Mouse (Mus musculus): Measurements from ENCODE around the gene Bcl2l1. TPM values are rescaled to one million over a fixed set of nuclear protein-coding genes. Genes with fewer than 3 reads are reported as not detected.

The Bcl2l1 gene
- polyA plus RNA-seq, 1 experiment from 2014 or later, result 107 TPM

GRCm38 (mm10) chr2:152820369-152820768, 11.2 kb downstream of the Bcl2l1 start:
- peaks cover 60% of the 10 kb centered on the region for H3K4me1 ChIP-seq
- H3K4me3 ChIP-seq, result peak overlapping the region; percentile 14; the same call in 1 of the 2 replicates
- H3K27me3 ChIP-seq (ENCODE audit: low read depth, poor library complexity, severe bottlenecking), result no peaks in the 10 kb centered on the region
- DNase-seq (ENCODE audit: low spot score), result peak; percentile 39
- WGBS, result 13% methylated on average over 2 of the region's 2 CpGs
- peak overlapping the region; percentile 74 for H3K27ac ChIP-seq (replicated peaks)
- H3K9me3 ChIP-seq (replicated peaks), result no peaks in the 10 kb centered on the region
- peaks cover 77% of the 10 kb centered on the region for H3K36me3 ChIP-seq

- DNase-seq (ENCODE audit: low spot score), result no peak
- H3K36me3 ChIP-seq, result peaks cover 74% of the 10 kb centered on the region
Observed at GRCm38 (mm10) chr2:152819926-152820325, 11.6 kb downstream of the Bcl2l1 start.

GRCm38 (mm10) chr2:152819097-152819624, 12.4 kb downstream of the Bcl2l1 start:
- no peak for DNase-seq (ENCODE audit: low spot score)
- H3K4me3 ChIP-seq, result no peak overlapping the region
- 90% methylated on average over 3 of the region's 3 CpGs for WGBS
- peaks cover 75% of the 10 kb centered on the region for H3K36me3 ChIP-seq
- H3K27ac ChIP-seq (replicated peaks), result no peak overlapping the region; the same call in 1 of the 2 replicates
- H3K9me3 ChIP-seq (replicated peaks), result no peaks in the 10 kb centered on the region
- H3K27me3 ChIP-seq (ENCODE audit: low read depth, poor library complexity, severe bottlenecking), result no peaks in the 10 kb centered on the region
- H3K4me1 ChIP-seq, result peaks cover 54% of the 10 kb centered on the region

More at GRCm38 (mm10) chr2:152819926-152820325, 11.6 kb downstream of the Bcl2l1 start:
- Histone ChIP-seq H3K27ac (replicated peaks) (peak overlapping the region; percentile 74), H3K4me3 (peak overlapping the region; percentile 14; the same call in 1 of the 2 replicates), H3K4me1 (peaks cover 56% of the 10 kb centered on the region), H3K9me3 (replicated peaks) (no peaks in the 10 kb centered on the region), H3K27me3 (ENCODE audit: low read depth, poor library complexity, severe bottlenecking) (no peaks in the 10 kb centered on the region)
- 73% methylated on average over 4 of the region's 4 CpGs for WGBS

GRCm38 (mm10) chr2:152818679-152819078, 12.8 kb downstream of the Bcl2l1 start:
- no peak overlapping the region; the same call in 1 of the 2 replicates for H3K27ac ChIP-seq (replicated peaks)
- 46% methylated on average over 5 of the region's 5 CpGs for WGBS
- H3K27me3 ChIP-seq (ENCODE audit: low read depth, poor library complexity, severe bottlenecking), result no peaks in the 10 kb centered on the region
- H3K4me1 ChIP-seq, result peaks cover 52% of the 10 kb centered on the region
- no peaks in the 10 kb centered on the region for H3K9me3 ChIP-seq (replicated peaks)
- peaks cover 73% of the 10 kb centered on the region for H3K36me3 ChIP-seq
- no peak for DNase-seq (ENCODE audit: low spot score)
- no peak overlapping the region for H3K4me3 ChIP-seq

GRCm38 (mm10) chr2:152817596-152818291, 13.8 kb downstream of the Bcl2l1 start:
- H3K27me3 ChIP-seq (ENCODE audit: low read depth, poor library complexity, severe bottlenecking), result no peaks in the 10 kb centered on the region
- H3K4me1 ChIP-seq, result peaks cover 58% of the 10 kb centered on the region
- no peaks in the 10 kb centered on the region for H3K9me3 ChIP-seq (replicated peaks)
- WGBS, result 82% methylated on average over 6 of the region's 6 CpGs
- H3K27ac ChIP-seq (replicated peaks), result no peak overlapping the region; the same call in 1 of the 2 replicates
- H3K4me3 ChIP-seq, result no peak overlapping the region
- peaks cover 77% of the 10 kb centered on the region for H3K36me3 ChIP-seq
- no peak for DNase-seq (ENCODE audit: low spot score)

- peak overlapping the region; percentile 42; the same call in 1 of the 2 replicates for H3K27ac ChIP-seq (replicated peaks)
- 84% methylated on average over 3 of the region's 3 CpGs for WGBS
- H3K36me3 ChIP-seq, result peaks cover 68% of the 10 kb centered on the region
- H3K4me3 ChIP-seq, result no peak overlapping the region
- H3K27me3 ChIP-seq (ENCODE audit: low read depth, poor library complexity, severe bottlenecking), result no peaks in the 10 kb centered on the region
- DNase-seq (ENCODE audit: low spot score), result no peak
- H3K4me1 ChIP-seq, result peaks cover 59% of the 10 kb centered on the region
- H3K9me3 ChIP-seq (replicated peaks), result no peaks in the 10 kb centered on the region
Observed at GRCm38 (mm10) chr2:152816657-152817348, 14.7 kb downstream of the Bcl2l1 start.

- 73% methylated on average over 7 of the region's 7 CpGs for WGBS
- H3K27ac ChIP-seq (replicated peaks), result peak overlapping the region; percentile 42; the same call in 1 of the 2 replicates
Observed at GRCm38 (mm10) chr2:152815879-152816656, 15.5 kb downstream of the Bcl2l1 start.

GRCm38 (mm10) chr2:152814213-152814874, 17.2 kb downstream of the Bcl2l1 start:
- no peaks in the 10 kb centered on the region for H3K27me3 ChIP-seq (ENCODE audit: low read depth, poor library complexity, severe bottlenecking)
- WGBS, result 89% methylated on average over 6 of the region's 6 CpGs
- no peak for DNase-seq (ENCODE audit: low spot score)
- no peak overlapping the region for H3K4me3 ChIP-seq
- H3K9me3 ChIP-seq (replicated peaks), result no peaks in the 10 kb centered on the region
- no peak overlapping the region for H3K27ac ChIP-seq (replicated peaks)
- peaks cover 47% of the 10 kb centered on the region for H3K36me3 ChIP-seq
- peaks cover 43% of the 10 kb centered on the region for H3K4me1 ChIP-seq

More at GRCm38 (mm10) chr2:152815879-152816656, 15.5 kb downstream of the Bcl2l1 start:
- Histone ChIP-seq H3K27me3 (ENCODE audit: low read depth, poor library complexity, severe bottlenecking) (no peaks in the 10 kb centered on the region), H3K9me3 (replicated peaks) (no peaks in the 10 kb centered on the region), H3K4me3 (no peak overlapping the region), H3K4me1 (peaks cover 60% of the 10 kb centered on the region), H3K36me3 (peaks cover 64% of the 10 kb centered on the region)
- no peak for DNase-seq (ENCODE audit: low spot score)

- H3K9me3 ChIP-seq (replicated peaks), result no peaks in the 10 kb centered on the region
- 94% methylated on average over 1 of the region's 1 CpGs for WGBS
- peaks cover 36% of the 10 kb centered on the region for H3K36me3 ChIP-seq
- DNase-seq (ENCODE audit: low spot score), result no peak
- H3K4me3 ChIP-seq, result no peak overlapping the region
- H3K27ac ChIP-seq (replicated peaks), result no peak overlapping the region
- H3K4me1 ChIP-seq, result peaks cover 37% of the 10 kb centered on the region
- H3K27me3 ChIP-seq (ENCODE audit: low read depth, poor library complexity, severe bottlenecking), result no peaks in the 10 kb centered on the region
Observed at GRCm38 (mm10) chr2:152813232-152813631, 18.3 kb downstream of the Bcl2l1 start.

- no peak overlapping the region for H3K4me3 ChIP-seq
- WGBS, result 63% methylated on average over 3 of the region's 3 CpGs
- no peak overlapping the region for H3K27ac ChIP-seq (replicated peaks)
- no peaks in the 10 kb centered on the region for H3K9me3 ChIP-seq (replicated peaks)
- no peak for DNase-seq (ENCODE audit: low spot score)
- H3K36me3 ChIP-seq, result peaks cover 28% of the 10 kb centered on the region
- no peaks in the 10 kb centered on the region for H3K27me3 ChIP-seq (ENCODE audit: low read depth, poor library complexity, severe bottlenecking)
- H3K4me1 ChIP-seq, result peaks cover 22% of the 10 kb centered on the region
Observed at GRCm38 (mm10) chr2:152811336-152812165, 20.0 kb downstream of the Bcl2l1 start.

GRCm38 (mm10) chr2:152810158-152810941, 21.2 kb downstream of the Bcl2l1 start:
- no peaks in the 10 kb centered on the region for H3K27me3 ChIP-seq (ENCODE audit: low read depth, poor library complexity, severe bottlenecking)
- no peak overlapping the region for H3K4me3 ChIP-seq
- 86% methylated on average over 5 of the region's 5 CpGs for WGBS
- peaks cover 22% of the 10 kb centered on the region for H3K36me3 ChIP-seq
- no peaks in the 10 kb centered on the region for H3K9me3 ChIP-seq (replicated peaks)
- peaks cover 31% of the 10 kb centered on the region for H3K4me1 ChIP-seq
- DNase-seq (ENCODE audit: low spot score), result no peak
- no peak overlapping the region for H3K27ac ChIP-seq (replicated peaks)

All from midbrain, embryonic 10.5 days (tissue).